Mouse (Mus musculus) urinary bladder, adult 18-20 months (tissue): ENCODE measurements around the gene Akr1c19.
"Not testable (repeated sequence)": the region's sequence is repeated elsewhere in the genome, so short reads cannot be mapped to it uniquely, and the experiment has no call there.

ENCODE experiments used
- DNase-seq, 2 experiments: peaks; one replicate each; pipeline ENCODE4 v3.0.0; 2022; ENCODE audit warnings: low spot score in 2 of 2, mixed read lengths in 2 of 2

Gene Akr1c19

DNA sequence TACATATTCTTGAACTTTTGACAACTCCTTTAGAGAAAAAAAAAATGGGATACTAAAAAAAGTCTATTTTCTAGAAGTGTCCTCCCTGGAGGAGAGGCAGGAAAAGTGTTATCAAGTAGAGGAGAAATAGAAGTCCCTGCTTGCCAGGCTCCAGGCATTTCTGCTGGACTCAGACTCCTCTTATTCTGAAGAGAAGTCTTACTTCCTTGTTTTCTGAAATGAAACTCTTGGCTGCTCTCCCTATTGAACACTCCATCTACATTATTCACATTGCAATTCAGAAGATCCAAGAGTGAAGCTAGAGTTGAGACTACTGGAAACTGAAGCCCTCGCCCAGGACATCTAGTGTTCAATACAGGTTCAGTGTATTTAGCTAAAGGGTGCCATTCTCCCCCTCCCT lies at the start of gene Akr1c19:
Gene Akr1c19 (plus strand): TSS at position 260 of the 400 bp plus-strand sequence.
- no peak for DNase-seq

- DNase-seq, result not testable (repeated sequence)
Measured at GRCm38 (mm10) chr13:4181321-4181720, 47.2 kb upstream of the Akr1c19 start.

DNA sequence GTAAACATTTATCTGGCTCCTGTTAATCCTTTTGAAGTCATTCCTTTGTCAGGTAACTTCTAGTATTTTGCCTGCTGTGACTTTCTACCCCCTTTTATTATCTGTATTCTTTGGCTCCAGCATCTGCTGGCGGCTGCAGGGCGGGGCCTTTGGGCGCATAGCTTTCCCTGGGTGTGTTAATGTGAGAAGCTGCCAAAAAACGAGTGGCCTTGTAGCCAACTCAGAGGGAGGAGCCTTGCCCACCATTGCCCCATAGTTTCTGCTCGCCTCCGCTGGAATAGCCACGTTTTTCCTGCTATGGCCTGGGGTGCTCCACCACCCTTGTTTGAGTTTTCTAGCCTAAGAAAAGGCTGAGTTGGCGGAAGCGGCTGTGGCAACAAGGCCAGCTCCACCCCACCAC lies 45.4 kb upstream of the Akr1c19 start:
- DNase-seq, result no peak

- DNase-seq, result not testable (repeated sequence)
Measured at GRCm38 (mm10) chr13:4186641-4187411, 41.7 kb upstream of the Akr1c19 start.

- peak in 1 of 2 experiments; percentile 1 for DNase-seq
Measured at GRCm38 (mm10) chr13:4188174-4188573, 40.3 kb upstream of the Akr1c19 start.

GRCm38 (mm10) chr13:4190904-4191303 lies 37.6 kb upstream of the Akr1c19 start, which contains the start of gene Akr1c13:
TSS of gene Akr1c13 (plus strand) at chr13:4191150.
- peak; percentile 27 to 28 for DNase-seq

DNA sequence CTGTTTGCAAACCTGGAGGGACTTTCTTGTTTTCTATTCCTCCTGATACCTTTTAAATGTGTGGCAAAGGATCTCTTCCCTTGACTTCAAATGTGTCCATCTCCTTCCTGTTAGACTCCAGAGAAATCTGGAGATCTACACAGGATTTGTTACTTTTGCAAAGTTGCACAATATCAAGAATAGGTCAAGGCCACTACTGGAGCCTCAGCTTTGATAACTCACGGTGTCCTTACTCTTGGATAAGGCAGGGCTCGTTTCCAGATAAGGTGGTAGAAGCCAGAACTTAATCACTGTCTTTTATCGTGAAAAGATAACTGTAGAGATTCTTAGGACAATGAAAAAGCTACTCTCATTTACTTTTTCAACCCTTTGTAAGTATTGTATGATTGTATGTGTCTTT lies 36.0 kb upstream of the Akr1c19 start:
- no peak for DNase-seq

GRCm38 (mm10) chr13:4206147-4206903 lies 22.2 kb upstream of the Akr1c19 start:
- DNase-seq, result no peak

DNA sequence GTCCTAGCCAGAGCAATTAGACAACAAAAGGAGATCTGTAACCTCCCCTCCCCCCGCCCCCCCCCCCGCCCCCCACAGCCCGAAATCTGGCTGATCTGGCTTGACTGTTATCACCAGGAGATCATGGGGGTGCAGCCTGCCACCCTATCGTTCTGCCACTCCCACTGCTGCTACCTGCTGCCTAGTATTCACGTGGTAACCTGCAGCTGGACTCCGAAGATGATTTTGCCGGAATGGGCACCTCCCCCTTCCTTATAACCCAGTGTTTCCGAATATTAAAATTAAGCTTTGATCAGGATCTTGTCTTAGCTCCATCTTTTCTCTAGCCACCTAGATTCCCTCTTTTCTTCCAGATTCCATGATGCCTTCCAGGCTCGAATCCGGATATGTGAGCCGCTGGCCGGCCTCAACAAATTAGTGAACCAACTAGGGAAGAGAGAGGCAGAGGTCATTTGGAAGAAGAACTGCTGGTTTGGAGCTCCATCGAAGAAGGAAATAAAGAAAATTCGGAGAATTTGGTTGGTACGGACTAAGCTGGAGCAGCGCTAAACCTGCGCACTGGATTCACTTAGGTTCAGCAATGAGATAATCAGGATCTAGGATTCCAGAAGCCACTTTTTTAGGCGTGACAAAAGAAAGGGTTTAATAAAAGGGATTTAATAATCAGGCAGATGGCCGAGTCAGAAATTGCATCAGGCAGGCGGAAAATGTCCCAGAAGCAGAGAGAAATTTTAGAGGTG lies 16.8 kb upstream of the Akr1c19 start:
- DNase-seq, result no peak

DNA sequence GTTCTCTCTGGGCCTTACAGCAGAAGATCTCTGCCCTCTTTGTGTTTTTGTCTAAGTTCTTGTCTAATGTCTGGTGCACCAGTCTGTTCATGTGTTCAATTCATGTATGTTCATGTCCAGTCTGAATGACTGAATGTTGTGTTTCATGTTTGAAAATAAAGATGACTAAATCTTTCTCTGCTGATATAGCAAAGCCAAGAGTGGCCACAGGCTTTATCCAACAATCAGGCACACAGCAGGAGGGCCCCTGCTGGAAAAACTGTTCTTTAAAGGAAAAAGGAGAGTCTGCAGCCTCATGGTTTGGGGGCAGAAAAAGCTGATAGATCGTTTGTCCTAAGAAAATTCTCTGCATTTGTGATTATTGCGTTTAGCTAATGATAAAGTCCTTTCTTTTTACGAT lies 16.2 kb upstream of the Akr1c19 start:
- no peak for DNase-seq

DNA sequence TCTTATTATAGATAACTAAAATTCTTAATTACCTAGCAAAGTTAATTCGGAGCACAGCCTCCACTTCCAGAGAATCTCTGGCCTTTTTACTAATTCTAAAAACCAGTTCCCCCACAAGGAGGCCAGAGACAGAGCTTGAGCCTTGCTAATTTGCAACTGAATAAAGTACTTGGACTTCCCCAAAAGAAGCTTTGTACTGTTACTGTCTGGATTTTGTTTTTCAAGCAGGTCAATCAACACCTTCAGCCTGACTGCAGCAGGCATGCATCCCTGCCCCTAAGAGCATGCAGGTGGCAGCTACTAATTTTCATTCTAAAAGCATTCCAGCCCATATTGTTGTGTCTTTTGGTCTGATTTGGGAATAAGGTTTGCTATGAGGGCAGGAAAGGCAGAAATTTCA lies 13.0 kb upstream of the Akr1c19 start:
- DNase-seq, result not testable (repeated sequence)

DNA sequence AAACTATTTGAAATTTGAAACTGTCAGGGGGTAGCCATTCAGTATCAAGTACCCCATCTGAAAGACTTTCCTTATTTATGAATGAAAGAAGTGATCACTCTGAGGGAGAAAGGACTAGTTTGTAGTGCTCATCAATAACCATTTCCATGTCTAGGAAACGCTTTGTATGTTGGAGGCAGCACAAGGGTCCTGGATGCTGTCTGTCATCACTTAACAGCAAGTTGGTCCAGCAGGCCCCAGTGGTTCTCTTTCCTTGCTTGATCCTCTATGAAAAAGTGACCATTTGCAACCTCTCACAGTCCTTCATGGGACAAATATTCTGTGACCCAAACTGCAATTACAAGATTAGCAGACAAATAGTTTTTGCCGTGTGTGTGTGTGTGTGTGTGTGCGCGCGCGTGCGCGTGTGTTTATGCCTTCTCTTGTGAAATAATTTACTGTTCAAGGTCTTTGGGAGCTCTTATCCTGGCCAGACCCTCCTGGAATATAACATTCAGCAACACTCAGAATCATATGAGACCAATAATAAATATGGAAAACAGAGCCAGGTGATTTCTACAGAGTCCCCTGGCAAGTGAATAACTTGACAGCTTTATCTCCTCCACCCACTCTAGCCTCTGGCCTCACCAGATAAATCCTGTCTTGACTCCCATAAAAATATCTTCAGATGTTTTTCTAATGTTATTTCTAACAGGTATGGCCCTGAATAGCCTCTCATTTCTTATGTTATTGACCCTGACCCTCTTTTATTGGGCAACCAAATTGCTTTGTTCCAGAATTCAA lies 2.5 kb downstream of the Akr1c19 start:
- no peak for DNase-seq

GRCm38 (mm10) chr13:4233135-4233534 lies 4.6 kb downstream of the Akr1c19 start:
- no peak for DNase-seq

- peak; percentile 13 to 20 for DNase-seq
Measured at GRCm38 (mm10) chr13:4233536-4234172, 5.2 kb downstream of the Akr1c19 start.

DNA sequence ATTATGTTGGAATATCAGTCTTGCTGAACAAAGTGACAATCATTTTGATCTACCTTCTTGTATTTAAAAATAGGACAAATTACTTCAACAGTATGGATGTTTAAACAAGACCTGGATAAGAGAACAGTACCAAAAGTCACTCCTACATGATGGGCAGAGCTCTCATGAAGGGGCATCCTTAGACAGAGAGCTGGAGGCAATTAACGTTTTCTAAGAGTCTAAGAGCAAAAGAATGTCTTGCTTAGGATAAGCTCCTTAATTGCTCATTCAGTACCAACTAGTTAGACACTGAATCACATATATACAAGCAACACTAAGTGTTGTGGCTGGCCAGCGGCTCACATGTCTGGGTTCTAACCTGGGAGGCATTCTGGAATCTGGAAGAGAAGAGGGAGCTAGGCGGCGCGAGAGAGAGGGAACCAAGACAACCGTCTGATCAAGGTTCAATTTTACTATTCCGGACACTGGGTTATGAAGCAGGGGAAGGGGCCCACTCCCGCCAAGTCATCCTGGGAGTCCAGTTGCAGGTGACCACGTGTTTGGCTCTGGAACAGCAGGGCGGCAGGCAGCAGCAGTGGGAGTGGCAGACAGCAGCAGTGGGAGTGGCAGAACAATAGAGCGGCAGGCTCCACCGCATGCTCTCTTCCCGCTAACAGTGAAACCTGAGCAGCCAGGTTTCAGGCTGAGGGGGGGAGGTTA lies 16.5 kb downstream of the Akr1c19 start:
- DNase-seq, result peak in 1 of 2 experiments; percentile 25

DNA sequence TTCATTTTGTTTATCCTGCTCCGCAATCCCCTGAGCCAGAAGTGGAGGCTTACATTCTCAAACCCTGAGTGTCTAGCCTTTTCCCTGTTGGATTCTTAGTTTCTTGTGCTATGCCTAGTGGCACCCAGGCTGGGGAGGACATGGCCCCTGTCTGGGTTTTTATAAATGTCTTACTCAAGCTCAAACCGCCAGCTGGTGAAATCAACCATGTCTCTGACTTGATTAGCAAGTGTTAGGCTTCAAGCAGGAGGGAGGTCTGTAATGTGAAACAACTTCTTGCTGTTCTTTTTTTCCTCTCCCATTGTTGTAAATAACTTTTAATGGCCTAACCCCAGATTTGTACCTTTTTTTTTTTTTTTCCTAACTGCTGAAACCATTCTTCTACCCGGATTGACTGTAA lies 20.8 kb downstream of the Akr1c19 start:
- no peak for DNase-seq

DNA sequence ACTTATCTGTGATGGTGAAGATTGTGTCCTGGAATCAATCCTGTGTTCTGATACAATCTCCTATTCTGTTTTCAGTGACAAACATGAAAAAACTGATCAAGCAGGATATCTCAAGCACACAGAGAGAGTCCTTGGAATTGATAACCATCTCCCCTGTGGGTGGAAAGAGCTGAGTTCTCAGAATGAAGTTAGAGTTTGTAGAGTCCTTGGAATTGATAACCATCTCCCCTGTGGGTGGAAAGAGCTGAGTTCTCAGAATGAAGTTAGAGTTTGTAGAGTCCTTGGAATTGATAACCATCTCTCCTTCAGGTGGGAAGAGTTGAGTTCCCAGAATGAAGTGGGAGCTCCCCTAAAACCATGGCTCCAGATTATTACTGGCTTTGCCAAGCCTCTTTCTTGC lies 28.4 kb downstream of the Akr1c19 start:
- not testable (repeated sequence) for DNase-seq

GRCm38 (mm10) chr13:4257349-4257748 lies 28.8 kb downstream of the Akr1c19 start:
- no peak for DNase-seq

DNA sequence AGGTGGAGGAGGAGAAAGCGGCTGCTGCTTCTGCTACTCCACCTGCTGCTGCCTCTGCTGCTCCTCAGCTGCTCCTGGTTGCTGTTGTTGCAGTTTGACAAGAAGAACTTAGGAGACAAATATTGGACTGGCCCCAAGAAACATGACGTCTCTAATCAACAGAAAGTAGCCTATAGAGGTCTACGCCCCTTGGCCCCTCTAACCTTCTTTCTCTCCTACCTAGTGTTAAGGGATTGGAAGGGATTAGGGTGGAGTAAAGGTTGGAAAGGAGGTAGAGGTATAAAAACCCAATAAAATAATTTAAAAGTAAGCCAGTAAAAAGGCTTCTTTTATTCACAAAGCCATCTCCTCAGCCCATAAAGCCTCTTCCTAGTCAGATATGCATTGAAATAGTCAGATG lies 36.1 kb downstream of the Akr1c19 start:
- DNase-seq, result no peak

DNA sequence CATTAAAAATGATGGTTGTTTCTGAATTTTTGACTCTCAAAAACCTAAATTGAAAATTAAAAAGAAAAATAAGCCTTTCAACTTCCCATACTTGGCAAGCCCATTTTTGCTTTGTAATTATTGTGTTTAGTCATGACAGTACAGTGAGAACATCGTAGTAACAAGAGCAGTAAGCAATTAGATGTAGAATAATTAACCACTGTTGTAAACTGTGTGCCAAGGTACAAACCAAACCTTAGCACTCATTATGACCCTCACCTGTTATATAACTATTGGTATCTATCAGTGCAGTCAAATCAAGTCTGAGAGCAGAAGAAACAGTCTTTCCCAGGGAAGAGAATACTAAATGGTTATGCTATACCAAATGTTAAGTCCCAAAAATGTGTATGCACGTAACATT lies 36.5 kb downstream of the Akr1c19 start:
- DNase-seq, result no peak
